Mouse (Mus musculus) layer of hippocampus, postnatal 36 days (tissue): ENCODE measurements around the gene Nop58. TPM values are rescaled to one million over a fixed set of nuclear protein-coding genes. Genes with fewer than 3 reads are reported as not detected.
"Not testable (repeated sequence)": the region's sequence is repeated elsewhere in the genome, so short reads cannot be mapped to it uniquely, and the experiment has no call there.

ENCODE experiments used
- DNase-seq, 2 experiments: peaks; one replicate each; pipeline ENCODE4 v3.0.0; 2022
- total RNA-seq, 2 experiments: library from RNA; stranded (reverse); gene quantifications; 2 replicates each; pipeline ENCODE4 v1.2.3; 2021

Gene Nop58
- total RNA-seq, result 10 to 100 TPM; 52.7 to 58.8 TPM

- peak; percentile 85 to 89 for DNase-seq
Measured at GRCm38 (mm10) chr1:59684819-59685755, at the start of gene Nop58. TSS of gene Nop58 (plus strand) at chr1:59684971.

DNA sequence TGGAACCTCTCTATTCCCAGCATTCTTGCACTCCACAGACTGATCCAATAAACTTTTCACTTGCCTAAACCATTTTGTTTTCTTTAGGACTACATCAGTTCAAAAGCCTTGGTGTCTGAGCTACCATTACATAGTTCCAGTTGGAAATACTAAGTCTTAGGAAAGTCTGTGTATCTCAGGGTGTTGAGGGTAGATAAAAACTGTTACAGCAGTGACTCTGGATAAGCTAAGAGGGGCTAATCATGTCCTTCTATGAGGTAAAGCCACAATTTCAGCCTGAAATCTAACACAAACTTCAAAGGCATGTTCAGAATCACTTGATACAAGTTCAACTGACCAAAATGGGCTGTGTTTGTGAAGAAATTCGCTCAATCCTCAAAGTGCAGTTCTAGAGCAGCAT lies 48.4 kb upstream of the Nop58 start:
- DNase-seq, result no peak

DNA sequence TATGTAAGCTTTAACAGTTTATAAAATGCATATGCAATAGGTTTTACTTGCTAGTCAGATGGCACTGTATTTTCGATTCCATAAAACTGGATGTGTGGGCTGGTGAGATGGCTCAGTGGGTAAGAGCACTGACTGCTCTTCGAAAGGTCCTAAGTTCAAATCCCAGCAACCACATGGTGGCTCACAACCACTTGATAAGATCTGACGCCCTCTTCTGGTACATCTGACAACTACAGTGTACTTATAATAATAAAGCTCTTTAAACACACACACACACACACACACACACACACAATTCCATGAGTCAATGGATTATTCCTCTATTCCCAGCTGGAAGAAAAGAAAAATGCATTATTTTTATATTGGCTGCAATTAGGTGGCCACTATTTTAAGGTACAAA lies 46.4 kb upstream of the Nop58 start:
- DNase-seq, result no peak

- DNase-seq, result no peak
Measured at GRCm38 (mm10) chr1:59642488-59642887, 42.3 kb upstream of the Nop58 start.

- DNase-seq, result not testable (repeated sequence)
Measured at GRCm38 (mm10) chr1:59646502-59646901, 38.3 kb upstream of the Nop58 start.

DNA sequence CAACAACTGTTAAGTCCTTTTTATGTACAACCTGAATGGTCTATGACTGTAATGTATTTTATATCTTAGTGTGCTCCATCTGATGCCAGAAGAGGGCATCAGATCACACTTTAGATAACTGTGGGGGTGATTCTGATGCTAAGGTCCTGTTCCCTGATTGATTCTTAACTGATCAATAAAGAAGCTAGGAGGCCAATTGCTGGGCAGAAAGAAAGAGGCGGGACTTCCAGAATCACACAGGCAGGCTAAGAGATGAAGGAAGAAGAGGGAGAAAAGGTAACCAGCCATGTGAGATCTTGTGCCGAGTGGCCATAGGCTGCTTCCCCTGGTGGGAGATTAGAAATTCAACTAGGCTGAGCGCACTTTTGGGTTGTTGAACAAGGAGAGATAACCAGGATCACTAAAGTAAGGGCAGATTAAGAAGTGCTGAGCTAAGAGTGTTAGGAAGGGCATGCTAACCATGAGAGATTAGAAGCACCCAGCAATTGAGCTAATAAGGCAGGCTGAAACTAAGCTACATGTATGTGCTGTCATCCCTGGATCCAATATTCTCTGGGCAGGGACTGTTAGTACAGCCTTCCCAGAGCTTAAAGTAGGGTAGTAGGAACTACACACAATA lies 33.5 kb upstream of the Nop58 start:
- DNase-seq, result no peak

DNA sequence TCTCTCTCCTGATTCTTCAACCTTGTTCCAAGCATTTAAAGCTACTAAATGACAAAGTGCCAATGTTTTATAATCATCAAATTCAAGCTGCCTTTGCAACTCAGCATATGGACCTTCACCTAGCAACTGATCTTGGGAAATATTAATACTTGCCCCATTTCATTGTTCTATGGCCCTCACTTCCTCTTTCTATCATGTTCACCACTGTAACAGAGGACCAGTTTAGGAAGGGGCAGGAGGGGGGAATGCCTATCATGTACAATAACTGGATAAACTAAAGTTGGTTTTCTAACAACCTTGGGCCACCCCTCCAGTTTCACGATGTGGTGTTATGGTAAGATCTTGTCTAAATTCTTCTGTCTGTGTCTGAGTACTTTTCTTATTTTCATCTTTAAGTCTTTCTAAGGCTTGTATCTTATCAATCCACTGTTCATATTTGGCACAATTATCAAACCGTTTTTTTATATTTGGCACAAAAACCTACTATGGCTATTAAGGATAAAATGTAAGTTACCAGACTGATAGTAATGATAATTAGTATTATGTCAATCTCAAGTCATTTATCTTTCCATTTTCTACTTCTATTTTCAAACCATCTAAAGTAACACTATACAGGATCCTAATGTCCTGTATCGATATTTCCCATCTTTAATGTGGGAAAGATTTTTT lies 31.4 kb upstream of the Nop58 start:
- DNase-seq, result no peak

DNA sequence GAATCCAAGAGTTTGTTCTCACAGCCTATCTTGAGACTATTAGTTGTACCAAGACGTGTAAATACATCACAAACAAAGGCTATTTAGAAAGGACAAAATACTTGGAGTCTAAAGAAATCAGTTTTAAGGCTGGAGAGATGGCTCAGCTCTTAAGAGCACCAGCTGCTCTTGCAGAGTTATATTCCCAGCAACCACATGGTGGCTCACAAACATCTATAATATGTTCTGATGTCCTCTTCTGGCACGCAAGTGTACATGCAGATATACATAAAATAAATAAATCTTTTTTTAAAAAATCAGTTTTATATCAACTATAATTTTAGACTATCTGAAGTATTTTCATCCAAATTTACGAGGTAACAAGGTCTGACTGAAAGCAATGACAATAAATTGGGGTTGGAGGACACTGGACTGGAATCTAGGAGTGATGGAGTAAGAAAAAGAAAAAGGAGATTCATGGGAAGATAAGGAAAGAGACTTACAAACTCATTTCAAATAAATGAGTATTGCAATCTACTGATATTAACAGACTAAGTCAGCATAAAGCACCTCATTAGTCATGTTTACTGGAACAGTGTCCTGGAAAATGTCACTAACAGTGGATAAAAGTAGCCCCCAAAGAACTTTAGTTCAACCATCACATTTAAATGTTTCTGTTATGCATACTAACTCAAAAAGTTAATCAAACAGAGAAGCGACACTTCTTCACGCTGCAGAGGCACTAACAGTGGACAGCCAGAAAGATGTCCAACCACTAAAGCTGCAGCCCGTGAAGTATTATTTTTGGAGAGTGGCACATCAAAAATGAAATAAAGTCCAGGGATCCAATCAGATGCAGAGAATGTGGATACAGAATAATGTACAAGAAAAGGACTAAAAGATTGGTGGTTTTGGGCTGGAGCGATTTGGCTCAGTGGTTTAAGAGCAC lies 28.3 kb upstream of the Nop58 start:
- no peak for DNase-seq

DNA sequence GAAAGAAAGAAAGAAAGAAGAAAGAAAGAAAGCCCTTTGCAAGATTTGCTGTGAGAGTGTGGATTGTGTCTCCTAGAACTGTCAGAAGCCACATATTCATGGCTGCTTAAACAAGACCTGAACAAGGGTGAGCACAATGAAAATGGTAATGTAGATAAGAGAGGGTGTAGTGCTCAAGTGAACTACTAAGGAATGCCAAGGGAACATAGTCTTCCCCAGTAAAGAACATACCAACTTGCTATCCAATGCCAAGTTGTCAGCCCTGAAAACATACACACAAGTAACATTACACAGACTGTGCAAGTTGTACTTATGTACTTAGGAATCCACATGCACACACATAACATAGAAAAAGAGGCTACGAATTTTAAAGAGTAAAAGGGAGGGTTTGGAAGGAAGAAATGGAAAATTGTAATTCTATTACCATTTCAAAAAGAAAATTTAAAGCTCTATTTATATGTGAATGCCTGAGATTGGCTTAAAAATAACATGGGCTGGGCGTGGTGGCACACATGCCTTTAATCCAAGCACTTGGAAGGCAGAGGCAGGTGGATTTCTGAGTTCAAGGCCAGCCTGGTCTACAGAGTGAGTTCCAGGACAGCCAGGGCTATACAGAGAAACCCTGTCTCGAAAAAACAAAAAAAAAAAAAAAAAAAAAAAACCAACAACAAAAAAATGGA lies 21.2 kb upstream of the Nop58 start:
- no peak for DNase-seq

DNA sequence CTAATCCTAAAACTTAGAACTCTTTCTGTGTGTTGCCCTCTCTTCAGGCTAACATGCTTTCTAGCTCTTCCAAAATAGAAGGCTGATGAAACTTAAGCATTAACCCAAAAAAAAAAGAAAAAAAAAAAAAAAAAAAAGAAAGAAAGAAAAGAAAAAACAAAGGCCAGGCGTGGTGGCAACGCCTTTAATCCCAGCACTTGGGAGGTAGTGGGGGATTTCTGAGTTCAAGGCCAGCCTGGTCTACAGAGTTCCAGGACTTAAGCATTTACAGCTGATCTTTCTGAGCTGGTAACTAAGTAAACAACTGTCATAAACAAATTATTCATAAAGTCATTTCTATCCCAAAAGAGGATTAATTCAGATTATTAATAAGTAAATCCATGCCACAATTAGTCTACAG lies 15.9 kb upstream of the Nop58 start:
- no peak for DNase-seq

GRCm38 (mm10) chr1:59669962-59670630 lies 14.7 kb upstream of the Nop58 start:
- DNase-seq, result peak; percentile 22 to 26

DNA sequence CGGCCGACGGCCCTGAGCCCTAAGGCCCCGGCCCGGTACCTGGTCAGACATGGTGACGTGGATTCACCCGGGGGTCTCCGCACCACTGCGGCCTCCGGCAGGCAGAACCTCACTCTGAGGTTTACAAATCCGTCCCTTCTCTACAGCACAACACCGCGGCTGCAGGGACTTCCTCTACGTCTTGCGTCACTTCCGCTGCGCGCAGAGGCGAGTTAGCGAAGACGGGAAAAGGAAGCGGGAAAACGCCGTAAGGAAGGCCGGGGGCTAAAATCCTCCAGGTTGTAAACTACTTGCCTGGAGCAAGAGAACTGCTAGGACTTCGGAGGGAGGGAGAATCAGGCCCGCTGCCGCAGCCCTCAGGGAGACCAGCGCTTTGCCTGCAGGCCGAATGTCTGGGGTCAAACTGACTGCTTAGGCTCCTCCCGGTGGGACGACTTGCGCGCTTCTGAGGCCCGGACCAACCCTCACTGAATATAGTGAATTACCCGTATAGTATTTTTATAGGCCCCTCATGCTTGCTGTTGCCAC lies 14.1 kb upstream of the Nop58 start, which contains the start of gene Sumo1:
Gene Sumo1 (minus strand): TSS at position 194 of the 528 bp plus-strand sequence.
- DNase-seq, result peak; percentile 87 to 88

DNA sequence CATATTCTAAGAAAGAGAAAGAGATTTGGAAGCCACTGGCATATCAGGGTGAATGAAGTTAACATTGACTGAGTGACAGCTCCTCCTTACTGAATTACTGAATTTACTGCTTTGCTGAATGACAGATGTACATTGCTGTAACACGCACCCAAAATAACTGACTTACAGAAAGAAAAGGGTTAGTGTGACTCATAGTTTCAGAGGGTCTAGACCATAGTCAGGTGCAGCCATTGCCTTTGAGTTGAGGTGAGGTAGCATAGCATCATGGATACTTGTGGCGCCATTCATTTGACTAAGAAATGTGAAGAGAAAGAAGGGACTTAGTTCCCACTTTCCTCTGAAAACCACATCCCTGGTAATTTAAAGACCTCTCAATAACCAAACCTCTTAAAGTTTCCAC lies 11.1 kb upstream of the Nop58 start:
- DNase-seq, result no peak

DNA sequence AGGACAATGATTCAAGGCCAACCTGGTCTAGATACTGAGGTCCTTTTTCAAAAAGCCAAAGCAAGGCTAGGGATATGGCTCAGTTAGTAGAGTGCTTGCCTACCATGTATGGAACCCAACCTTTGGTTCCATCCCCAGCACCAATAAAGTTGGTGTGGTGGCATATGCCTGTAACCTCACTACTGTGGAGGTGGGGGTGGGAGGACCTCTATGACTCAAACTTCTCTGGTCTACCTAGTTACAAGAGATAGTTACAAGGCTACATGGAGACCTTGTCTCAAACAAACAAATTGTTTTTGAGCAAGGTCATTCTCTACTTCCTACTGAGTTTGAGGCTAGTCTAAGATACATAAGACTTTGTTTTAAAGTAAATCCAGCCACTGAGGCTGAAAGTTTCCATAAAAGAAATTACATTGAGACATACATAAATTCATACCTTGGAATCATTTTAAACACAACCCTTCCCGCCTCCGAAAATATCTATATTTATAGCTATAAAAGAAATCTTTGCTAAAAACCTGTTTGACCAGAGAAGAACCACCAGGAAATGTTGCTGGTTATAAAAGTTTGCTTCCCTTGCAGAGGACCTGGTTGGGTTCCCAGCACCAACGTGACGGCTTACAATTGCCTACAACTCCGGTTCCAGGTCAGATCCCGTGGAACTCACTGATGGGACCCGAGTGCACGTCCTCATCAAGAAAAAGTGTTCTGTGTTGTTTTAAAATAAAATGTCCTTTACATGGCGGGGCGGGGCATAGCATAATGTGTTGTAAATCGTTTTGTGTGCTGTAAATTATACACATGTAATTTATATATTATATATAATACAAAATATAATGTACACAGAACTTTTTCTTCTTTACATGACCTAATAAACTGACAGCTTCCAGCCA lies 599 bp upstream of the Nop58 start:
- DNase-seq, result peak; percentile 7 to 11

DNA sequence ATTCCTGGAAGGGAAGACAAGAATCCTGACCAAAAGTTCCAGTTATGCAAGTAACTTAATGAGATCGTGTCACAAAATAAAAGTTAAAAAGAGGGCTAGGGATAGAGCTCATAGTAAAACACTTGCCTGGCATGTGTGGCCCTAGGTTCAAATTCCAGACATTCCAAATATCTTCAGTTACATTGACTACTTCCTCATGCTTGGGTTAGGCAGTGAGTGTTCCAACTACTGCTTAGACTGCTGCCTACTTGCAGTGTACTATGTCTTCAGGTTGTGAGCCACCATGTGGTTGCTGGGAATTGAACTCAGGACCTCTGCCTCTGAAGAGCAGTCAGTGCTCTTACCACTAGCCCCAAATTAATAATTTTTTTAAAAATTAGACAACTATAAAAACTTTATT lies 2.7 kb downstream of the Nop58 start:
- DNase-seq, result no peak

- no peak for DNase-seq
Measured at GRCm38 (mm10) chr1:59690467-59690866, 5.7 kb downstream of the Nop58 start.

DNA sequence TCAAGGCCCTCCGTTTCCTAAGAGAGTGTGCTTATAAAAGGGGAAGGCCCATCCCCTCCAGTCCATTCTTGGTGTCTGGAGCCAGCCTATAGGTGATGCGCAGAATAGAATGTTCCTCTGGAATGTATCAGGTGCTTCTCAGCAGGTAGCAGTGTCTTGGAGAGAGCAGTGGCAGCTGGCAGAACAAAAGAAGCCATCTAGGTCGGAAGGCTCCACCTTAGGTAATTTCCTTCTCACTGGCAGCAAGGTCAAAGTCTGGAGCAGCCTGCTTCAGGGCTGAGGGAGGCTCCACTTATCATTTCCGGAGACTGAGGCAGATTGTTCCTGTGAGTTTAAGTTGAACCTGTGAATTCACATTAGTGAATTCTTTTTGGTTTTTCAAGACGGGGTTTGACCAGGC lies 13.0 kb downstream of the Nop58 start:
- DNase-seq, result no peak

- no peak for DNase-seq
Measured at GRCm38 (mm10) chr1:59698207-59698606, 13.4 kb downstream of the Nop58 start.

GRCm38 (mm10) chr1:59701766-59702165 lies 17.0 kb downstream of the Nop58 start:
- no peak for DNase-seq

DNA sequence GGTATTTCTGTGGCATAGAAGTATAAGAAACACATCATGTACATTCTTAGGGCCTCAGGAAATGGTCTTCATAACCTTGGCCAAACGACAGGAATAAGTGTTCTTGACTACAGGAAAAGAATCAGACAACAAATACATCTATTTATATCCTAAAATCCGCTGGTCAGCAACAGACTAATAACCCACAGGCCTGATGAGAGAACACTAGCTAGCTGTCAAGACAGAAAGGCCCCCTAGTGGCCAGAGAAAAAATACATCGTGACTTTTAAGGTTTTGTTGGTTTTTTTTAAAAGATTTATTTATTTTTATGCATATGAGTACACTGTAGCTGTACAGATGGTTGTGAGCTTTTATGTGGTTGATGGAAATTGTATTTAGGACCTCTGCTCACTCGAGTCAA lies 35.1 kb downstream of the Nop58 start:
- no peak for DNase-seq
